Mouse (Mus musculus) liver, embryonic 14.5 days (tissue): ENCODE measurements around the gene Nudt19.
A peak's percentile ranks its signal among the peaks of the same experiment; 100 is the strongest.

Source experiments
- CTCF ChIP-seq: IDR thresholded peaks from 2 replicates; pipeline ENCODE4 v1.5.1; 2016; ENCODE audit warnings: antibody characterized with exemption, low read depth, control low read depth
- EP300 ChIP-seq: IDR thresholded peaks from 2 replicates; pipeline ENCODE4 v1.6.1; 2016; ENCODE audit warnings: antibody characterized with exemption, low read depth

GRCm38 (mm10) chr7:35555224-35556204 is 590 bp downstream of the Nudt19 start:
- TF ChIP-seq CTCF, result peak; percentile 22; the same call in 1 of the 2 replicates
- TF ChIP-seq EP300, result no peak
